Mouse (Mus musculus) stomach, postnatal 0 days (tissue): ENCODE measurements around the gene Fam19a3.

Source experiments
- CTCF ChIP-seq: IDR thresholded peaks from 2 replicates; pipeline ENCODE4 v1.5.1; 2016; ENCODE audit warnings: antibody characterized with exemption, low read depth, mild to moderate bottlenecking, moderate library complexity
- EP300 ChIP-seq: optimal IDR thresholded peaks from 2 replicates; pipeline ENCODE3; 2016; ENCODE audit warnings: antibody characterized with exemption

GRCm38 (mm10) chr3:104791017-104791416 is 9.4 kb upstream of the Fam19a3 start:
- no peak for TF ChIP-seq CTCF
- no peak for TF ChIP-seq EP300
